Mouse (Mus musculus): ENCODE data around the gene Nkap.

DNA sequence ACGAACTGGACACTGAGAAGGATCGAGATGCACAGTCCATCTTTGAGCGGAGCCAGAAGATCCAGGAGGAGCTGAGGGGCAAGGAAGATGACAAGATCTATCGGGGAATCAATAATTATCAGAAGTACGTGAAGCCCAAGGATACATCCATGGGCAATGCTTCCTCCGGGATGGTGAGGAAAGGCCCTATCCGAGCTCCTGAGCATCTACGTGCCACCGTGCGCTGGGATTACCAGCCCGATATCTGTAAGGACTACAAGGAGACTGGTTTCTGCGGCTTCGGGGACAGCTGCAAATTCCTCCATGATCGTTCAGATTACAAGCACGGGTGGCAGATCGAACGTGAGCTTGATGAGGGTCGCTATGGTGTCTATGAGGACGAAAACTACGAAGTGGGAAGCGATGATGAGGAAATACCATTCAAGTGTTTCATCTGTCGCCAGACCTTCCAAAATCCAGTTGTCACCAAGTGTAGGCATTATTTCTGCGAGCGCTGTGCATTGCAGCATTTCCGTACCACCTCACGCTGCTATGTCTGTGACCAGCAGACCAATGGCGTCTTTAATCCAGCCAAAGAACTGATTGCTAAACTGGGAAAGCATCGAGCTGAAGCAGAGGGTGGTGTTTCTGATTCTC is 65.3 kb downstream of the Nkap start:
- no peak for TF ChIP-seq POLR2A (IDR thresholded peaks at IDR 0.05; ENCODE audit: borderline replicate concordance, extremely low read depth, low read depth, low read length)
- no peak for TF ChIP-seq CTCF (IDR thresholded peaks at IDR 0.05; ENCODE audit: insufficient read depth, low read length)

Data from lung, adult 2 months (tissue).